Mouse (Mus musculus) CH12.LX (cell line): ENCODE results near the gene Trmt112. TPM values are rescaled to one million over a fixed set of nuclear protein-coding genes. Genes with fewer than 3 reads are reported as not detected.

Experiments used
- DNase-seq: peaks from one replicate; pipeline ENCODE4 v3.0.0-alpha.2; 2013; ENCODE audit errors: extremely low read depth
- H3K27ac ChIP-seq: 2 replicates; pipeline ENCODE4 v1.5.1; 2012; ENCODE audit warnings: low read depth, mild to moderate bottlenecking, control low read depth, moderate library complexity; ENCODE audit not compliant: insufficient read depth
- H3K27me3 ChIP-seq: replicated peaks from 2 replicates; pipeline ENCODE3; 2012; ENCODE audit warnings: inconsistent platforms
- H3K36me3 ChIP-seq, 2 experiments: replicated peaks in 1 of 2; 2 replicates each; pipeline versions ENCODE3 to v1.6.1; 2012; ENCODE audit warnings: inconsistent platforms in 1 of 2, low read length in 1 of 2, mild to moderate bottlenecking in 1 of 2, mixed read lengths in 1 of 2, moderate library complexity in 1 of 2; ENCODE audit not compliant: control insufficient read depth in 1 of 2, insufficient read depth in 1 of 2
- H3K4me1 ChIP-seq, 2 experiments: 2 replicates each; pipeline ENCODE4 v1.6.1; 2012; ENCODE audit warnings: inconsistent platforms in 1 of 2, moderate library complexity in 1 of 2; ENCODE audit not compliant: insufficient read depth in 2 of 2, control insufficient read depth in 1 of 2
- H3K4me2 ChIP-seq: 2 replicates; pipeline ENCODE4 v1.6.1; 2012; ENCODE audit warnings: low read depth, mild to moderate bottlenecking, control low read depth; ENCODE audit not compliant: poor library complexity, insufficient read depth, severe bottlenecking
- H3K4me3 ChIP-seq, 3 experiments: fragments of 150-350 bp in 1 of 3; sonication (generic) in 1 of 3; replicated peaks in 1 of 3; 2 replicates each; pipeline versions ENCODE3 to v1.5.1; 2011 to 2012; ENCODE audit warnings: low read depth in 2 of 3, low read length in 2 of 3, mild to moderate bottlenecking in 2 of 3, moderate library complexity in 2 of 3, control low read depth in 1 of 3, improper control_type of control experiment in 1 of 3, inconsistent platforms in 1 of 3, mixed read lengths in 1 of 3; ENCODE audit not compliant: poor library complexity in 1 of 3
- H3K79me2 ChIP-seq: replicated peaks from 2 replicates; pipeline ENCODE4 v1.6.1; 2012; ENCODE audit warnings: mild to moderate bottlenecking, moderate library complexity; ENCODE audit not compliant: control insufficient read depth, poor library complexity, insufficient read depth, severe bottlenecking; ENCODE audit errors: extremely low read depth
- H3K9ac ChIP-seq: 2 replicates; pipeline ENCODE4 v1.6.1; 2012; ENCODE audit warnings: low read depth, mild to moderate bottlenecking, control low read depth, moderate library complexity; ENCODE audit not compliant: insufficient read depth
- H3K9me3 ChIP-seq: replicated peaks from 2 replicates; pipeline ENCODE3; 2012; ENCODE audit warnings: low read length, inconsistent platforms, mixed read lengths
- CTCF ChIP-seq, 2 experiments: IDR thresholded peaks in 1 of 2; conservative IDR thresholded peaks in 1 of 2; 2 replicates each; pipeline ENCODE4 v1.5.1; 2011 to 2012; ENCODE audit warnings: low read depth in 2 of 2, low read length in 2 of 2, improper control_type of control experiment in 1 of 2, inconsistent platforms in 1 of 2, mild to moderate bottlenecking in 1 of 2, moderate library complexity in 1 of 2
- ELF1 ChIP-seq: IDR thresholded peaks from 2 replicates; pipeline ENCODE4 v1.6.1; 2014; ENCODE audit warnings: low read depth, mild to moderate bottlenecking, inconsistent platforms, low read length, improper control_type of control experiment
- HCFC1 ChIP-seq: IDR thresholded peaks from 2 replicates; pipeline ENCODE4 v1.6.1; 2012; ENCODE audit warnings: low read depth, mild to moderate bottlenecking, inconsistent platforms, low read length, improper control_type of control experiment
- IRF4 ChIP-seq: IDR thresholded peaks from 2 replicates; pipeline ENCODE4 v1.6.1; 2014; ENCODE audit warnings: low read depth, mild to moderate bottlenecking, inconsistent platforms, low read length, improper control_type of control experiment
- MAZ ChIP-seq: IDR thresholded peaks from 2 replicates; pipeline ENCODE4 v1.6.1; 2012; ENCODE audit warnings: low read depth, mild to moderate bottlenecking, inconsistent platforms, low read length, improper control_type of control experiment, moderate library complexity
- MEF2A ChIP-seq: IDR thresholded peaks from 2 replicates; pipeline ENCODE4 v1.6.1; 2014; ENCODE audit warnings: low read depth, mild to moderate bottlenecking, inconsistent platforms, low read length, improper control_type of control experiment, borderline replicate concordance
- NRF1 ChIP-seq: IDR thresholded peaks from 2 replicates; pipeline ENCODE4 v1.6.1; 2014; ENCODE audit warnings: low read depth, mild to moderate bottlenecking, inconsistent platforms, low read length, improper control_type of control experiment, moderate library complexity
- PAX5 ChIP-seq: IDR thresholded peaks from 2 replicates; pipeline ENCODE4 v1.6.1; 2012; ENCODE audit warnings: low read length, inconsistent platforms, mixed read lengths
- POLR2A ChIP-seq: IDR thresholded peaks from 2 replicates; pipeline ENCODE4 v1.6.1; 2011; ENCODE audit warnings: low read depth, mild to moderate bottlenecking, improper control_type of control experiment, low read length
- POLR2AphosphoS2 ChIP-seq: IDR thresholded peaks from 2 replicates; pipeline ENCODE4 v1.6.1; 2011; ENCODE audit warnings: low read depth, low read length, improper control_type of control experiment
- UBTF ChIP-seq: IDR thresholded peaks from 2 replicates; pipeline ENCODE4 v1.6.1; 2012; ENCODE audit warnings: low read depth, mild to moderate bottlenecking, inconsistent platforms, low read length, improper control_type of control experiment, moderate library complexity
- USF1 ChIP-seq: IDR thresholded peaks from 2 replicates; pipeline ENCODE4 v1.6.1; 2014; ENCODE audit warnings: low read depth, mild to moderate bottlenecking, inconsistent platforms, low read length, improper control_type of control experiment
- USF2 ChIP-seq: conservative IDR thresholded peaks from 2 replicates; pipeline ENCODE4 v1.6.1; 2011; ENCODE audit warnings: low read depth, low read length, improper control_type of control experiment
- ZKSCAN1 ChIP-seq: IDR thresholded peaks from 2 replicates; pipeline ENCODE4 v1.6.1; 2012; ENCODE audit warnings: low read depth, inconsistent platforms, low read length, improper control_type of control experiment, borderline replicate concordance
- dilution Hi-C: fragments of 300-500 bp; cut with MboI; formaldehyde crosslinking; loops from 2 replicates; pipeline ENCODE4 v1.14.3; 2020; ENCODE audit warnings: low sequenced_read_pairs; ENCODE audit not compliant: extremely low pct_unique_long_range_greater_than_20kb, extremely low pct_ligation_motif_present
- in situ Hi-C: fragments of 300-500 bp; cut with MboI; formaldehyde crosslinking; loops from 3 replicates; pipeline ENCODE4 v1.14.3; 2019; ENCODE audit warnings: low sequenced_read_pairs, low pct_ligation_motif_present, low pct_unique_long_range_greater_than_20kb, mixed read lengths
- polyA plus RNA-seq: library from polyadenylated mRNA; unstranded; fragments of >175 nt; gene quantifications from 2 replicates; pipeline ENCODE4 v1.2.1, GENCODE M21; 2012; ENCODE audit warnings: low read depth; ENCODE audit not compliant: insufficient read length
- total RNA-seq, 2 experiments: library from RNA; depleted of rRNA; stranded (reverse); fragments of 300-350 nt in 1 of 2; fragments of >200 nt in 1 of 2; gene quantifications; 2 replicates each; pipeline ENCODE4 v1.2.3; 2012 to 2014

The Trmt112 gene
- total and polyA plus RNA-seq, 3 experiments, result 97.9 to 212 (median 198) TPM

DNA sequence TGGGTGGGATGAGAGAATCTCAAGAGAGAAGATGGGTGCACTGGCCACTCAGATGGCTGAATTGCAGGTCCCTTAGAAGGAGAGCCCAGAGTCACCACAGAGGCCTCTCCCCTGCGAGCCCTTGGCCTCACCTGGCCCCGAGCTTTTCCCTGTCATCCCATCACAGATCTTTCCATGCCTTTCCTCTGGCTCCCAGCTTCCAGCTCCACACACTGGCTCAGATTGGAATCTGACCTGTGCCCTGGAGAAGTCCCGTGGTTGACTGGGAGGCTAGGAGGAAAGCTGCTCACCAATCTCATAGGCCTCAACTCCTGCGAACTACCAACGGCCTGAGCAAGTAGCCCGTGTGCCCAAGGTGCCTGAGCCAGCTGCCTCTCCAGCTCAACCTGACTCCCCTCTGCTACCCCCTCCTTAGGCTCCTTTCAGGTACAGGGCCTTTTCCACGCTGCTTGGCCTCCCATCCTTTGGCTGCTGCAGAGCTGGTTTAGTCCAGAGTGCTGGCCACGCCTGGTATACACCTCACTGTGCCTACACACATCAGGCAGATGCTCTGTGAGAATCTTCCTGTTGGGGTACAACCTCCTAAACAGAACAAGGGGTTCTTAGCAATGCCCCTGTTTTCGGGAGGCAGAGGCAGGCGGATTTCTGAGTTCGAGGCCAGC, 3.9 kb upstream of the Trmt112 start:
- peaks cover 15 to 46% of the 10 kb centered on the region in 2 experiments for H3K36me3 ChIP-seq
- dilution Hi-C loops (no loop called here), in situ Hi-C loops (no loop called here)
- no peaks in the 10 kb centered on the region for H3K9me3 ChIP-seq
- H3K27ac ChIP-seq, result no peak overlapping the region
- peaks cover 17% of the 10 kb centered on the region for H3K79me2 ChIP-seq
- H3K27me3 ChIP-seq, result no peaks in the 10 kb centered on the region
- H3K4me1 ChIP-seq, result peaks cover 4 to 17% of the 10 kb centered on the region in 2 experiments; a peak in 3 of 4 replicates
- no peak overlapping the region for H3K9ac ChIP-seq
- H3K4me3 ChIP-seq, result no peak overlapping the region
- DNase-seq, result no peak
- TF ChIP-seq ELF1 (no peak), MAZ (no peak), HCFC1 (no peak), POLR2A (no peak), UBTF (no peak), USF2 (no peak), USF1 (no peak), PAX5 (no peak), MEF2A (no peak), POLR2AphosphoS2 (no peak), NRF1 (no peak), CTCF (conservative IDR thresholded peaks at IDR 0.05 in 1 of 2, IDR thresholded peaks at IDR 0.05 in 1 of 2; ENCODE audit: low read depth in 2 of 2, low read length in 2 of 2) (no peak), IRF4 (no peak), ZKSCAN1 (no peak)
- no peak overlapping the region for H3K4me2 ChIP-seq

- dilution Hi-C loops, result no loop called here
- no peak overlapping the region for H3K9ac ChIP-seq
- no peak for TF ChIP-seq MAZ
- TF ChIP-seq, all 38 proteins: peak for 0
- no peak for DNase-seq
- Histone ChIP-seq H3K4me2 (no peak overlapping the region), H3K4me3 (no peak overlapping the region), H3K36me3 (peaks cover 17 to 49% of the 10 kb centered on the region in 2 experiments), H3K4me1 (peaks cover 4 to 21% of the 10 kb centered on the region in 2 experiments; a peak in 3 of 4 replicates), H3K79me2 (peaks cover 21% of the 10 kb centered on the region), H3K9me3 (no peaks in the 10 kb centered on the region), H3K27ac (no peak overlapping the region), H3K27me3 (no peaks in the 10 kb centered on the region)
- in situ Hi-C loops, result no loop called here
These were observed 3.3 kb upstream of the Trmt112 start for GRCm38 (mm10) chr19:6906199-6906598.
